Mouse (Mus musculus) forebrain, embryonic 12.5 days (tissue): ENCODE measurements around the gene Sec14l3. TPM values are rescaled to one million over a fixed set of nuclear protein-coding genes. Genes with fewer than 3 reads are reported as not detected.

Experiments
- ATAC-seq: fragments of 200-750 bp; cut with Nextera tagmentation; 2 replicates; pipeline ENCODE4 v1.8.0; 2017; ENCODE audit warnings: moderate TSS enrichment; ENCODE audit not compliant: low FRiP score
- H3K27ac ChIP-seq: fragments of 300-500 bp; sonication (generic); 2 replicates; pipeline ENCODE4 v1.5.1; 2016; ENCODE audit warnings: mild to moderate bottlenecking
- H3K27me3 ChIP-seq: fragments of 300-500 bp; sonication (generic); 2 replicates; pipeline ENCODE4 v1.6.1; 2016; ENCODE audit warnings: mild to moderate bottlenecking
- H3K36me3 ChIP-seq: fragments of 300-500 bp; sonication (generic); replicated peaks from 2 replicates; pipeline ENCODE4 v1.6.1; 2016; ENCODE audit warnings: mild to moderate bottlenecking
- H3K4me1 ChIP-seq: fragments of 300-500 bp; sonication (generic); 2 replicates; pipeline ENCODE4 v1.6.1; 2016
- H3K4me2 ChIP-seq: fragments of 300-500 bp; sonication (generic); 2 replicates; pipeline ENCODE4 v1.6.1; 2016; ENCODE audit warnings: mild to moderate bottlenecking, moderate library complexity
- H3K4me3 ChIP-seq: fragments of 300-500 bp; sonication (generic); replicated peaks from 2 replicates; pipeline ENCODE4 v1.5.1; 2016; ENCODE audit warnings: mild to moderate bottlenecking
- H3K9ac ChIP-seq: fragments of 300-500 bp; sonication (generic); 2 replicates; pipeline ENCODE4 v1.6.1; 2016; ENCODE audit warnings: mild to moderate bottlenecking
- H3K9me3 ChIP-seq: fragments of 300-500 bp; sonication (generic); 2 replicates; pipeline ENCODE4 v1.6.1; 2016
- WGBS: fragments of 180-500 bp; shearing (Covaris S2); methylation state at CpG from one replicate; pipeline ENCODE4 v1.1.7; 2016; 5-methylcytosine and 5-hydroxymethylcytosine counted together
- polyA plus RNA-seq: library from polyadenylated mRNA; unstranded; fragments of >200 nt; fragmentation: Nextera tagmentation; extraction: Ambion mirVana; gene quantifications from 2 replicates; pipeline ENCODE4 v1.2.1, GENCODE M21; 2016

Gene Sec14l3
- polyA plus RNA-seq, 1 experiment from 2014 or later, result 0.26 TPM

- 65% methylated on average over 10 of the region's 10 CpGs for WGBS
- H3K4me2 ChIP-seq, result no peak within 1 kb of the TSS
- H3K4me1 ChIP-seq, result peaks cover 8% of the 10 kb centered on the region
- no peak within 1 kb of the TSS for H3K9ac ChIP-seq
- no peaks in the 10 kb centered on the region for H3K36me3 ChIP-seq
- no peak within 1 kb of the TSS for H3K27ac ChIP-seq
- no peak within 1 kb of the TSS for H3K4me3 ChIP-seq
- H3K9me3 ChIP-seq, result 0 out of 2 replicates have a peak, but pooled peaks cover 17% of the 10 kb centered on the region
- ATAC-seq, result no peak
- peaks cover 27% of the 10 kb centered on the region for H3K27me3 ChIP-seq
Measured at GRCm38 (mm10) chr11:4122742-4123579, 58.3 kb downstream of the Sec14l3 start, which contains the start of gene Sec14l2. Gene Sec14l2, minus strand, starts transcription at chr11:4123415.

- Histone ChIP-seq H3K27me3 (peaks cover 24% of the 10 kb centered on the region), H3K4me1 (peaks cover under 1% of the 10 kb centered on the region), H3K36me3 (no peaks in the 10 kb centered on the region), H3K4me3 (no peak overlapping the region), H3K9ac (no peak overlapping the region), H3K9me3 (0 out of 2 replicates have a peak, but pooled peaks cover 17% of the 10 kb centered on the region), H3K27ac (no peak overlapping the region), H3K4me2 (no peak overlapping the region)
- no peak for ATAC-seq
- WGBS, result 65% methylated on average over 5 of the region's 5 CpGs
Measured at GRCm38 (mm10) chr11:4123922-4124321, 59.3 kb downstream of the Sec14l3 start.

GRCm38 (mm10) chr11:4127059-4127458 lies 62.4 kb downstream of the Sec14l3 start:
- no peak for ATAC-seq
- Histone ChIP-seq H3K36me3 (no peaks in the 10 kb centered on the region), H3K27me3 (peaks cover 4% of the 10 kb centered on the region; the same call in 1 of the 2 replicates), H3K4me1 (0 out of 2 replicates have a peak, but pooled peaks cover 3% of the 10 kb centered on the region), H3K9me3 (0 out of 2 replicates have a peak, but pooled peaks cover 17% of the 10 kb centered on the region), H3K4me2 (no peak overlapping the region), H3K27ac (no peak overlapping the region), H3K9ac (no peak overlapping the region), H3K4me3 (no peak overlapping the region)
- 90% methylated on average over 1 of the region's 1 CpGs for WGBS

Other genes with a start within 250 kb of the Sec14l3 start
- gene Osbp2, start 200.9 kb upstream of the Sec14l3 start, polyA plus RNA-seq, result 3.4 and 4.0 TPM in 2 replicates
- 0.79 and 0.92 TPM in 2 replicates for gene 4921536K21Rik, start 169.7 kb upstream of the Sec14l3 start, polyA plus RNA-seq
- gene Dusp18, start 169.6 kb upstream of the Sec14l3 start, polyA plus RNA-seq, result 28.0 and 29.8 TPM in 2 replicates
- gene Slc35e4, start 150.2 kb upstream of the Sec14l3 start, polyA plus RNA-seq, result 5.2 and 6.5 TPM in 2 replicates
- gene Tcn2, start 132.7 kb upstream of the Sec14l3 start, polyA plus RNA-seq, result 17.0 and 19.1 TPM in 2 replicates
- gene Pes1, start 100.9 kb upstream of the Sec14l3 start, polyA plus RNA-seq, result 81.2 and 92.8 TPM in 2 replicates
- 0.27 and 0.46 TPM in 2 replicates for gene 4930556J24Rik, start 88.1 kb upstream of the Sec14l3 start, polyA plus RNA-seq
- 0.95 and 1.3 TPM in 2 replicates for gene Gal3st1, start 81.2 kb upstream of the Sec14l3 start, polyA plus RNA-seq
- 0.42 TPM in 1 of 2 replicates, not detected in the other for gene Sec14l4, start 33.4 kb upstream of the Sec14l3 start, polyA plus RNA-seq
- gene Mtfp1, start 30.6 kb downstream of the Sec14l3 start, polyA plus RNA-seq, result 5.6 and 8.0 TPM in 2 replicates
- gene Sec14l2, start 58.6 kb downstream of the Sec14l3 start, polyA plus RNA-seq, result 2.6 and 3.2 TPM in 2 replicates
- gene Rnf215, start 70.4 kb downstream of the Sec14l3 start, polyA plus RNA-seq, result 35.5 and 37.0 TPM in 2 replicates
- 7.4 and 8.5 TPM in 2 replicates for gene Ccdc157, start 95.5 kb downstream of the Sec14l3 start, polyA plus RNA-seq
- gene Sf3a1, start 95.5 kb downstream of the Sec14l3 start, polyA plus RNA-seq, result 83.9 and 88.4 TPM in 2 replicates
- gene Tbc1d10a, start 121.9 kb downstream of the Sec14l3 start, polyA plus RNA-seq, result 22.3 and 26.7 TPM in 2 replicates
- 1.8 and 2.2 TPM in 2 replicates for gene Castor1, start 153.4 kb downstream of the Sec14l3 start, polyA plus RNA-seq
- gene Osm, start 171.6 kb downstream of the Sec14l3 start, polyA plus RNA-seq, result not detected in 2 replicates
- gene Lif, start 192.7 kb downstream of the Sec14l3 start, polyA plus RNA-seq, result 0.06 TPM in 1 of 2 replicates, not detected in the other